Mouse (Mus musculus) liver, embryonic 14.5 days (tissue): ENCODE results near the gene Ttyh2. TPM values are rescaled to one million over a fixed set of nuclear protein-coding genes. Genes with fewer than 3 reads are reported as not detected.

Source experiments
- ATAC-seq: fragments of 200-750 bp; cut with Nextera tagmentation; 2 replicates; pipeline ENCODE4 v1.8.0; 2017; ENCODE audit warnings: moderate number of reproducible peaks, mild to moderate bottlenecking, moderate library complexity; ENCODE audit not compliant: insufficient read depth
- DNase-seq, 3 experiments: peaks; one replicate each; pipeline ENCODE4 v3.0.0-alpha.2; 2012 to 2013; ENCODE audit warnings: low read depth in 3 of 3, low spot score in 3 of 3
- H3K27ac ChIP-seq: fragments of 300-500 bp; sonication (generic); 2 replicates; pipeline ENCODE4 v1.5.1; 2014; ENCODE audit warnings: moderate library complexity, mild to moderate bottlenecking, control low read depth, inconsistent platforms
- H3K27me3 ChIP-seq: fragments of 300-500 bp; sonication (generic); 2 replicates; pipeline ENCODE4 v1.6.1; 2014; ENCODE audit warnings: mild to moderate bottlenecking, low read length, moderate library complexity; ENCODE audit not compliant: control insufficient read depth, insufficient read depth
- H3K36me3 ChIP-seq: fragments of 300-500 bp; sonication (generic); replicated peaks from 2 replicates; pipeline ENCODE4 v1.6.1; 2014; ENCODE audit warnings: low read depth; ENCODE audit not compliant: control insufficient read depth, insufficient read depth
- H3K4me1 ChIP-seq, 2 experiments: fragments of 200-500 bp in 1 of 2; fragments of 300-500 bp in 1 of 2; sonication (generic) in 1 of 2; replicated peaks; 2 replicates each; pipeline ENCODE4 v1.6.1; 2012 to 2014; ENCODE audit warnings: antibody characterized with exemption in 1 of 2, inconsistent platforms in 1 of 2, low read length in 1 of 2; ENCODE audit not compliant: control insufficient read depth in 2 of 2, insufficient read depth in 2 of 2
- H3K4me2 ChIP-seq: fragments of 300-500 bp; sonication (generic); 2 replicates; pipeline ENCODE4 v1.6.1; 2014; ENCODE audit warnings: low read depth, mild to moderate bottlenecking, control low read depth, moderate library complexity
- H3K4me3 ChIP-seq, 2 experiments: fragments of 200-500 bp in 1 of 2; fragments of 300-500 bp in 1 of 2; sonication (generic) in 1 of 2; 2 replicates each; pipeline ENCODE4 v1.5.1; 2012 to 2014; ENCODE audit warnings: low read depth in 2 of 2, low read length in 2 of 2, mild to moderate bottlenecking in 2 of 2, control low read depth in 1 of 2, inconsistent platforms in 1 of 2, moderate library complexity in 1 of 2; ENCODE audit not compliant: insufficient read depth in 1 of 2
- H3K9ac ChIP-seq: fragments of 300-500 bp; sonication (generic); replicated peaks from 2 replicates; pipeline ENCODE4 v1.6.1; 2014; ENCODE audit warnings: mild to moderate bottlenecking, control low read depth, moderate library complexity
- H3K9me3 ChIP-seq: fragments of 300-500 bp; sonication (generic); 2 replicates; pipeline ENCODE4 v1.6.1; 2016; ENCODE audit warnings: low read length, mixed read lengths; ENCODE audit not compliant: control insufficient read depth
- CTCF ChIP-seq: IDR thresholded peaks from 2 replicates; pipeline ENCODE4 v1.5.1; 2016; ENCODE audit warnings: antibody characterized with exemption, low read depth, control low read depth
- EP300 ChIP-seq: IDR thresholded peaks from 2 replicates; pipeline ENCODE4 v1.6.1; 2016; ENCODE audit warnings: antibody characterized with exemption, low read depth
- WGBS: fragments of 180-500 bp; shearing (Covaris S2); extraction: QIAGEN DNeasy Blood & Tissue Kit; methylation state at CpG from one replicate; pipeline ENCODE4 v1.1.7; 2014; ENCODE audit not compliant: insufficient replicate concordance; 5-methylcytosine and 5-hydroxymethylcytosine counted together
- polyA plus RNA-seq, 2 experiments: library from polyadenylated mRNA; depleted of rRNA in 1 of 2; stranded (reverse) in 1 of 2; unstranded in 1 of 2; fragments of >200 nt; fragmentation: Nextera tagmentation in 1 of 2; extraction: Ambion mirVana in 1 of 2; gene quantifications; 2 replicates each; pipeline versions ENCODE4 v1.2.1 to v1.2.3; 2012 to 2014

Ttyh2 gene
- polyA plus RNA-seq, 2 experiments = 2.7 to 6.5 TPM

DNA sequence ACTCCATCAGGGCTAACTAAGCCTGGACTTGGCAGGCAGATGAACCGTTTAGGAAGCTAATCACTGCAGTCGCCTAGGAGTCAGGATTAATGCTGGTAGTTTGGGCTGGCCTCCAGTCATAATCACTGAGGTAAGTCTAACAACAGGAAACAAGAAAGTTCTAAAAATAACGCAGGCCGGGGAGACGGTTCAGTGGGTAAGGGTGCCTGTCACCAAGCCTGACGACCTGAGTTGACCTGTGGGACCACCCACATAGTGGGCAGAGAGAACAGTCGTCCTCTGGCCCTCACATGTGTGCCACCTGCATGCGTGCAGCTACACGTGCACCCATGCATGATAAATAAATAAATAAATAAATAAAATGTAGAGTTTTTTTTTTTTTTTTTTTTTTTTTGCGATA is 65.4 kb downstream of the Ttyh2 start:
- no peaks in the 10 kb centered on the region for H3K27me3 ChIP-seq
- 31% methylated on average over 10 of the region's 10 CpGs for WGBS
- no peak overlapping the region for H3K27ac ChIP-seq
- H3K9ac ChIP-seq = no peak overlapping the region
- TF ChIP-seq CTCF (no peak), EP300 (no peak)
- no peak overlapping the region for H3K4me2 ChIP-seq
- no peaks in the 10 kb centered on the region for H3K36me3 ChIP-seq
- H3K4me3 ChIP-seq = no peak overlapping the region
- no peaks in the 10 kb centered on the region for H3K4me1 ChIP-seq
- ATAC-seq (no peak), DNase-seq (no peak)
- H3K9me3 ChIP-seq = no peaks in the 10 kb centered on the region

DNA sequence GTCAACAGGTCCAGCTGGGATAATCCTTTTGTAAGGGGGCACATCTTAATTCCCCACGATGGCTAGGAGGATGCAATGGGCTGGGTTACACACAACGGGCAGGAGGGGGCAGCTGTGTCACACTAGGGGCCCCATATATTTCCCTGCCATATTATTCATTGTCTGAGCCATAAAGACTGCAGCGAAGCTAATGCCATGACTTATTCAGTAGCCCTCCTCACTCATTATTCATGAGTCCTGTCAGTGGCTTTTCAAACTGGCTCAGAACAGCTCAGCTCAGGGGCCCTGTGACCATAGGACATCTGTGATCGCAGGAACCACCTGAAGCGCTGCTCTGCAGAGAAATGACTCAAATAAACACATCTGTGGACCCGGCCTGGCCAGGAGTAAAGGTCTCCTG is 66.2 kb downstream of the Ttyh2 start:
- Histone ChIP-seq H3K4me2 (no peak overlapping the region), H3K4me1 (no peaks in the 10 kb centered on the region), H3K27ac (no peak overlapping the region), H3K9me3 (no peaks in the 10 kb centered on the region), H3K9ac (no peak overlapping the region), H3K27me3 (no peaks in the 10 kb centered on the region), H3K36me3 (no peaks in the 10 kb centered on the region), H3K4me3 (no peak overlapping the region)
- WGBS = 51% methylated on average over 6 of the region's 6 CpGs
- no peak for TF ChIP-seq EP300
- no peak for TF ChIP-seq CTCF
- ATAC-seq = no peak
- DNase-seq = no peak

DNA sequence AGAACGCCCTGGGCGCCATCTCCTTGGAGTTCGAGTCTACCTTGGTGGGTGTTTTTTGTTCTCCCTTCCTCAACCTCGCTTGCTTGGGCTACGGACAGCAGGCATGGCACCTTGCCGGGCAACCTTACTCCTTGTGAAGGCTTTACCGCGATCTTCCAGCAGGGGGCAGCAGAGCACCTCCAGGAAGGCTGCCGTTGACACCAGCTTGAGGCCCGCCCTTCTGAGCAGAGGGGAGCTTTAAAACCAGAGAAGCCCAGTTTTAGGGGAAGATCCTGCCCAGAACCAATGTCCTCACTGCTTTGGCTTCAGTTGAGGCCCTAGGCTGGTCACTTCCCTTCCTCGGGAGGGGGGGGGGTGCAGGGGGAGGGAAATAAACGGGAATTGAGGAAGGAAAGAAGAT is 69.9 kb downstream of the Ttyh2 start:
- no peaks in the 10 kb centered on the region for H3K36me3 ChIP-seq
- no peaks in the 10 kb centered on the region for H3K27me3 ChIP-seq
- peak; percentile 97 for TF ChIP-seq CTCF
- no peak for TF ChIP-seq EP300
- no peak overlapping the region for H3K4me3 ChIP-seq
- WGBS = 4% methylated on average over 12 of the region's 12 CpGs
- H3K27ac ChIP-seq = no peak overlapping the region
- no peaks in the 10 kb centered on the region for H3K9me3 ChIP-seq
- no peak overlapping the region for H3K4me2 ChIP-seq
- ATAC-seq (0 out of 2 replicates have a peak, but pooled peaks have one; percentile 28), DNase-seq (peak; percentile 43 to 50 (median 45))
- no peak overlapping the region for H3K9ac ChIP-seq
- H3K4me1 ChIP-seq = no peaks in the 10 kb centered on the region

DNA sequence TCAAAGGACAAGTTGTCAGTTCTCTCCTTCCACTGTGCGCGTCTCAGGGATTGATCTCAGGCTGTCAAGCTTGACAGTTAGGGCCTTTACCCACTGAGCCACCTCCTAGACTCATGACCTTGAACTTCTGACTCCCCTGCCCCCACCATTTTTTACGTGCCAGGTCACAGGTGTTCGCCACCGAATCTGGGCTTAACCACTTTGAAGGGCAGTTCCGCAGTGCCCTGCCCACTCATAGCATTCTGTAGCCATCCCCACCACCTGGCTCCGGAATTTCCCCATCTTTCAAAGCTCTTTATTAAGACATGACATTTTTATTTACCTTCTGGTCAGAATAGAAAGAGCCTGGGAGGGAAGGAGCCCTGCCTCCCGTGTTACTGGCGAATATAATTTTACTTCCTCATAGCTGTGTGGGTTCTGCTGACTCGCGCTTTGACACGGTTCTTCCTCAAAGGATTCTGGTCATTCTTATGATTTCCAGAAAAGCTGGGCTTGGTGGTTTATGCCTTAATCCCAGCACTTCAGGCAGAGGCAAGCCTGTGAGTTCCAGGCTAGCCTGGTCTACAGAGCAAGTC is 72.4 kb downstream of the Ttyh2 start:
- Histone ChIP-seq H3K4me3 (no peak overlapping the region), H3K27me3 (no peaks in the 10 kb centered on the region), H3K9me3 (no peaks in the 10 kb centered on the region), H3K27ac (no peak overlapping the region), H3K9ac (no peak overlapping the region), H3K4me1 (no peaks in the 10 kb centered on the region), H3K36me3 (no peaks in the 10 kb centered on the region), H3K4me2 (no peak overlapping the region)
- no peak for TF ChIP-seq EP300
- no peak for TF ChIP-seq CTCF
- ATAC-seq (no peak), DNase-seq (no peak)
- 45% methylated on average over 12 of the region's 12 CpGs for WGBS

DNA sequence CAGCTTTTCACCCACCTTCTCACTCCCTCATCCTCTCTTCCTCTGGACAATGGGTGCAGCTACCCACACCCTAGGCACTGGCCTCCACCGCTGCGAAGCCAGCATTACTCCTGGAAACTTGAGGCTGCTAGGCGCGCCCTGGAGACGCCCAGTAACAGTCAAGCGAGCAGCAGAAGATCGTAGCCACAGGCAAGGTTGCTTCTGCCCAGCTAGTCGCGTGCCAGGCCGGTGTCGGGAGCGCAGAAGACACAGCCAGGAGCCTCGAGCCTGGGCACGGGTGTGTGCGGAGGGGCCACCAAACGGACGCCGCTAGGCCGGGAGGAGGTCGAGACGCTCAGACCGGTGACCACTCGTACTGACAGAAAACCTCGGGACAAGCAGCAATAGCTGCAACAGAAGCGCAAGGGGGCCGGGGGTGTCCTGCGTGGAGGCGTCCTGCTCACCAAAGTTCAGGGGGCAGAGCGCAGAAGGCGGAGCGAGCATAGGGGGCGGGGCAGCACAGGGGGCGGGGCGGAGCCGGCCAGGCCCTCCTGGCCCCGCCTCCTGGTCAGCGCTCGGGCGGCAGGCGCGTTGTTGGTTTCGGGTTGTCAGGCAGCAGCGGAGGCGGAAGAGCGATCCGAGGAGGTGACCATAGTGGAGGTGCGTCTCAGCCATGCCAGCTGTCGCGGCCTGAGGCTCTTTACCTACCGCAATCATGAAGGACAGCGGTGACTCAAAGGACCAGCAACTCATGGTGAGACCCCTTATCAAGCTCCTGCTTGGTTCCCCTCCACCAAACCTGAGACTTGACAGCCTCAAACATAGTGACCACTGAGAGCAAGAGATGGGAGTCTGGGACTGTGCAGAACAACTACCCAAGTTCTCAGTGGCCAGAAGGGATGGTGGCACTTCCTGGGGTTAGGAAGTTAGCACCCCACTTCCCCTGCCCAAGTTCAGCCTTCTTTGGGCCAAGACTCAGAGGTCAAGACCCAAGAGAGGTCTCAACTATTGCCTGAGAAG is 89.9 kb downstream of the Ttyh2 start, which contains the start of gene Kif19a:
Gene Kif19a, plus strand, starts transcription at position 569 of the 999 bp plus-strand sequence.
- H3K4me1 ChIP-seq = no peaks in the 10 kb centered on the region
- H3K27ac ChIP-seq = no peak within 1 kb of the TSS
- 3% methylated on average over 51 of the region's 51 CpGs for WGBS
- no peaks in the 10 kb centered on the region for H3K9me3 ChIP-seq
- H3K4me3 ChIP-seq = peak within 1 kb of the TSS; percentile 30
- DNase-seq (peak in 1 of 3 experiments; percentile 26), ATAC-seq (peak; percentile 65; the same call in 1 of the 2 replicates)
- TF ChIP-seq EP300 = no peak
- no peak for TF ChIP-seq CTCF
- no peaks in the 10 kb centered on the region for H3K36me3 ChIP-seq
- H3K27me3 ChIP-seq = peaks cover 2% of the 10 kb centered on the region; the same call in 1 of the 2 replicates
- peak within 1 kb of the TSS; percentile 62 for H3K4me2 ChIP-seq
- H3K9ac ChIP-seq = no peak within 1 kb of the TSS
